Mouse (Mus musculus): Measurements from ENCODE around the gene Cd86.

Gene Cd86

DNA sequence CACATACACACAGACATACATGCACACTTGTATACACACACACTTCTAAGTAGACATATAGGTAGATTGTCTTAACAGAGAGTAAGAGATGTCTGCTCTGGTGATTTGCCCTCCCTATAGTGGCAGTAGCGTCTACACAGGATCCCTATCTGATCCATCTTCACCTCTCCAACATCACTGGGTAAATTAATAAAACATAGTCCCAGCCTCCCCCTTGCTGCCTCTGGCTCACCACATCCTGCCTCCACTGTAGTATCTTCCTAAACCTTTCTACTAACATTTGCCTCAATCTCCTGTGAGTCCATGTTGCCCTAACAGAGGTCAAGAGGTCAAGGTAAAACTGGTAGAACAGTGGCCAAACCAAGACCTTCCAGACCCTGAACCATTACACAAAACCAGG, 10.7 kb downstream of the Cd86 start:
- peak; percentile 19 for DNase-seq

DNA sequence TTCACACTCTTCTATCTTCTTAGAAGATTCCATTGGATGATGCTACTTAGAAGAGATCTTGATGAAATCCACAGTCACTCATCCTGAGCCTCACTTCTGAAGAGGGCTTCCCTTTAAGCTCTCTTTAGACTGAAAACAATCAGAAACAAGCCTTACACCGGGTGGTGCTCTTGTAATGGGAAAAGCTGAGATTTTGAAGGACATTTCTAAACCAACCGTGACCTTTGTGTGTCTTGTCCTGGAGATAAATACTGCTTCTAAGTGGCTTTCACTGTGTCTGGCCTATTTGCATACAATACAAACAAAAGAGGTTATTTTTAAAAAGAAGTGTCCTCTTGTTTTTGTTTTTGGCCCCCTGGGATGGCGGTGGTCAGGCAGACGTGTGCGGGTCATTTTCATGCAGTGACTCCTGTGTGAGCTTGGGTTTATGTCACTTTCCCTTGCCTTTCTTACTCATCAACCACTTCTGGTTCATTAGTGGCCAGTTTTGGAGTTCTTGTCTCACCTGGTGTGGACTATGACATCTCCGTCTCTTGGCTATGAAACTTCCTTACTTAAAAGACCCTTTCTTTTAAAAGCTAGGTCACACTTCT, 14.6 kb downstream of the Cd86 start:
- peak; percentile 34 for DNase-seq

- DNase-seq: no peak
Observed at GRCm38 (mm10) chr16:36650511-36650910, 15.4 kb downstream of the Cd86 start.

DNA sequence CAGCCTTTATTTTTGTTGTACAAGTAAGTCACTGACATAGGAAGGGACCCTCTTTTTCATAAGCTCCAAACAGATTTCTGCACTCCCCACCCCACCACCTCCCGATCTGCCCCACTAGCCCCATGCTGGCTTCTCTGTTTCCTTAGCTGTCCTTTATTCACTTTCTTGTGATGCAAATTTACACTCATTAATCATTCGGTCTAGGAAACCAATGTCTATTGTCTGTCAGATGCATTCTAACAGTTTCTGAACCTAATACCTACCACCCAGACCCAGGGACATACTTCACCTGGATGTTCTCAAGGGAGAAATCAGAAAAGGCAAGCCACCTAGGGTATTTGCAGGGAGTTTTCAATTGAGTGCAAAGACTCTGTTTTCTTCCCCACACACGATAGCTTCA, 16.6 kb downstream of the Cd86 start:
- peak; percentile 25 for DNase-seq

DNA sequence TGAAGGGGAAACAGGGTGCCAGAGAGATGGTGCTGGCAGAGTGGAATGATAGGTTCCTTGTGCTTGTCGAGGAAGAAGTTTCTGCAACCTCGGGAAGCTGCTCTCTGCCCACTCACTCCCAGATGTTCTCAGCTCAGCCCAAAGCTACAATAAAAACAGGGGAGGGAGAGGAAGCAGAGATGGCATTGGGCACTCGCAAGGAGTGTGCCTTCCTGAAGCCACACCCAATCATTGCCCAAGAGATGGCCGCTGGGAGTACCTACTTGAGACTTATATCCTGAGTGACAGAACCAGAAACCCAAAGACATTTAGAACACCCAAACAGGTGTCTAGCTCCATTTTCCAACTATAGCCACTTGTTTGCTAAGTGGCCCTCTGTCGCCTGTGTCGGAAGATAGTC, 20.8 kb downstream of the Cd86 start:
- peak; percentile 89 for DNase-seq

GRCm38 (mm10) chr16:36642696-36643046, 23.2 kb downstream of the Cd86 start:
- DNase-seq: no peak

- DNase-seq: peak; percentile 85
Observed at GRCm38 (mm10) chr16:36641830-36642695, 23.8 kb downstream of the Cd86 start.

GRCm38 (mm10) chr16:36640993-36641392, 24.9 kb downstream of the Cd86 start:
- peak; percentile 93 for DNase-seq

DNA sequence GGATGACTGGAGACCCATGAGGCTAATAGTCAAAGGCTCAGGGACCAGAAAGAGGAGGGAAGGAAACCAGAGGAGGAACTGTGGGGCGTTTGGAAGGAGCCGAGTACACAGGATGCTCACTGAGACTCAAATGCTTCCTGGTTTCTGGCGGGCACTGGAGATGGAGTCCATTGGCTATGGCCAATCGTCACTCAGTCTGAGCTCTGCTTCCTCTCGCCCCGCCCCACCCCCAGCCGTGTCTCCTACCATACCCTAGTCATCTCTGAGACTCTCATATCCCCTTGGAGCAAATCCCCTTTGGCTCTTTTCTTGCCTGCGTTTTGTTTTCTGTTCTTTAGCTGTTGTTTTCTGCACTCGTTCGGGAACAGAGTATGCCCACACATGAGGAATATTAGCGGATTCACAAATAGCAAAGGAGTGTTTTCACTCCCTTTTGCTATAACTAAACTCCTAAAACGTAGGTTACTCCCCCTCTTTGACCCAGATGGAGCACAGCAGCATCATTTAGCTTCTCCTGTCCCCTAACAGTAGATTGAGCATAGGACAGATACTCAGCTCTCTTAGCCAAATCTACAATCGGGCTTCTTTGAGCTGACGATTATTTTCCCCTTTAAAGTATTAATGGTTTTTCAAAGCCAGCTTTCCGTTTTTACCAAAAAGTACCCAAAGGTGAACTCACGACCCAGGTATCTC, 25.9 kb downstream of the Cd86 start:
- DNase-seq: peak; percentile 85

DNA sequence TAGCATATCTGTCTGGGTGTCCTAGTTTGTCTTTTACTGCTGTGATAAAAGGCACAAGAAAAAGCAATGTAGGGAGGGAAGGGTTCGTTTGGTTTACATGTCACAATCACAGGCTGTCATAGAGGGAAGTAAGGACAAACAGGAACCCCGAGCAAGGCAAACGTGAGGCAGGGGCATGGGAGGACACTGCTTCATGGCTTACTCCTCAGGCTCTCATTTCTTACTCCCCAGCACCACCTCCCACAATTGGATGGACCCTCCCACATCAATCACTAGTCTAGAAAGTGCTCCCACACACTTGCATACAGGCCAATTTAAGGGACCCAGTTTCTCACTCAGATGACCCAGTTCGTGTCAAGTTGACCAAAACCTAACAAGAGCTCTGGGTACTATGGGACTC, 29.1 kb downstream of the Cd86 start:
- DNase-seq: peak; percentile 74

DNA sequence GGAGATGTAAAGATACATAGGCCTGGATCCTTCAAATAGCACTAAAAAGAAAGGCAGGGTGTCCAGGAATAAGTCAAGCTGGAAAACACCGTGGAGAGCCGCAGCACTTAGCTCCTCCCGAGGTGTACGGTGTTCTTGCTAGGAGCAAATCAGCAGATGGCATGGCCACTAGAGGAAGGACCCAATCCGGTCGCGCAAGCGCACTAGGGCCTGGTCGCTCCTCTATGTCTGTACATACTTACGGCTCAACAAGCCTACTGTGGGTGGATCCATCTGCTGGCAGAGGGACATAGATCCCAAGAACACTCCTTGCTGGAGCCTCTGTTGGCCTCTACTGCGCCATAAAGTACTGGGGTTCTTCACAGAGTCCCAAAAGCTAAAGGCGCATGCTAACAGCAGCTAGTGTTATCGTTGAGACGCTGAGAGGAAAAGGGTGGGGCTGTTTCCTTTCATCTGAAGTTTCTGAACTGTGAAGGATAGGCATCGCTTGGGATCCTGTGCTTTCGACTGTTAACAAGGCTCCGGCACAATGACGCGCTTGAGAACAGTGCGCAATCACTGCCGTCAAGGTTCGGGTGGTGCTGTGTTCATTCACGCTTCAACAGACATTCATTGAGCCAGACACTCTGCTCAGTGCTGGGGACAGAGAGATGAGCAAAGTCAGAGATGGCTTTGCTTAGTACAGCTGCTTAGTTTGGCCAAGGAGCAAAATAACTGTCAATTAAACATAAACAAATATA, 30.7 kb downstream of the Cd86 start:
- DNase-seq: peak; percentile 75

GRCm38 (mm10) chr16:36634421-36634820, 31.5 kb downstream of the Cd86 start:
- DNase-seq: peak; percentile 68

- DNase-seq: peak; percentile 28
Observed at GRCm38 (mm10) chr16:36632229-36632628, 33.7 kb downstream of the Cd86 start.

DNA sequence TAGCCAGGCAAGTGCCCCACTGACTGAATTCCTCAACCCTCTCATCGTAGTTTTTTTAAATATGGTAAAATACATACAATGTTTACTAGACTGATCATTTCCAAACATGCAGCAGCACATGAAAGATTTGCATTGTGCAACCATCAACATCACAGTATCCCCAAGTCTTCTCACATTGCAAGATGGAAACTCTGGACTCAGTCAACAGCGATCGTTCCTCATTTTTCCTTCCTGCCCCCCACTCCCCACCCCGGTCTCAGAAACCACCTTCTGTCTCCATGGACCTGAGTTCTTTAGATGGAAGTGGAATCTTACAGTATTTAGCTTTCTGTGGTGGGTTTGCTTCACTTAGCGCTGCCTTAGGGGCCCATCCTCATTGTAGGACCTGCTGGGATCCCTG, 34.3 kb downstream of the Cd86 start:
- peak; percentile 80 for DNase-seq

DNA sequence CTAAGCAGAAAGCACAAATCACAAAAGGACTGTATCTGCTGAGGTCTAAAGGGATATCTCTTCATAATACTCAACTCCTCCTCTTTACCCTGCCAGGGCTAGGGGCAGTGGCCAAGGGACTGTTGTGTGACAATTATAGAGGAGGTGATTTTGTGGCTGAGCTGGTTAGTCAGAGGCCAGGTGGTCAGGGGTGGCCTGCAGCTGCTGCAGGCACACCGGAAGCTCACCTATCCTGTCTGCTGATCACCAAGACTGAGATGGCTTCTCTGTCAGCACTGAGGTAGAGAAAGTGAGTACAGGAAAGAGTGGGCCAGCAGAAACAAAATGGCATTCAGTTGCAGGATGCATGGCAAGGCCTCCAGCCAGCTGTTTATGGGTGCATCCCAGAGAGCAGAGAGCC, 38.1 kb downstream of the Cd86 start:
- DNase-seq: peak; percentile 64

DNA sequence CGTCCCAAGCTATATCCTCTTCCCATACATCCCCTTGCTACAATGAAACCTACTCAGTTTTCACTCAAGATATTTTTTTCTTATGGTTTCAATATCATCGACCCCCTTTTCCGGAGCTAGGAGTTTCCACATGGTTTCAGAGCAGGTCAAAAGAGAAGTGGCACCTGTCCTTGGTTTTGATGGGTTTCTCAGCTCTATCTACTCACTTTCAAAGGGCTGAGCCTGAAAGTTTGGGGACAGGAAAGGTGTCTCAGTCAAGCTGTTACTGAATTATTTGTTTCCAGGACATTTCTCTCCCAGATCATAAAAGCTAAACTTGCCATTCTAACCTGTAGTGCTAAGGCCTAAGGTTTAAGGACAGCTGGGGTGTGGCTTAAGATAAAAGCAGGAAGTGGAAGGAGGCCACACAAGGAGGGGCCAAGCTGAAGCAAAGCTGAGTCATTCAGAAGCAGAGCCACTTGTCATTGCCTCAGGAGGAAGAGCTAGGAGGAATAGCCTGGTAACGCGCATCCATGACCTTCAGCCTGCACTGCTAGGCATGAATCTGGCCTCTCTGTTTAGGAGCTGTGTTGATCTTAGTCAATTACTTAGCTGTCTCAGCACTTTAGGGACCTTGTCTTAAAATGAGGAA, 39.2 kb downstream of the Cd86 start:
- peak; percentile 92 for DNase-seq

DNA sequence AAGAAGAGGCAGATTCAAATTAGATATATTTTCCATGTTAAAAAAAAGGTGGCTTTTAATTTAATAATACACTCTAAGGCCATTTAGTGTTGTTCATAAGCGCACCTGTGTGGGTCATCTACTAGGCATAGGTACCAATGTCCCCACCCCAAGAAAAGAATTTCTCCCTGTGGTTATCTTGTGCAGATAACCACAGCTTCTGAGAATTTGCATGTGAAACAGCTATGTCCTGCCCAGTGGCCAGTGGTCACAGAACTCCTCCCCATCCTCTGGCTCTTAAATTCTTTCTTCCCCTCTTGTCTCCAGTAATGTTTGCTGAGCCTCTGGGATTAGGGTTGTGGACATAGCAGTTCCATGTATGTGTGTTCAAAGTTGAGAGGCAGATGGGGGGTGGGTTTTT, 40.0 kb downstream of the Cd86 start:
- DNase-seq: peak; percentile 51

GRCm38 (mm10) chr16:36622320-36622719, 43.6 kb downstream of the Cd86 start:
- no peak for DNase-seq

DNA sequence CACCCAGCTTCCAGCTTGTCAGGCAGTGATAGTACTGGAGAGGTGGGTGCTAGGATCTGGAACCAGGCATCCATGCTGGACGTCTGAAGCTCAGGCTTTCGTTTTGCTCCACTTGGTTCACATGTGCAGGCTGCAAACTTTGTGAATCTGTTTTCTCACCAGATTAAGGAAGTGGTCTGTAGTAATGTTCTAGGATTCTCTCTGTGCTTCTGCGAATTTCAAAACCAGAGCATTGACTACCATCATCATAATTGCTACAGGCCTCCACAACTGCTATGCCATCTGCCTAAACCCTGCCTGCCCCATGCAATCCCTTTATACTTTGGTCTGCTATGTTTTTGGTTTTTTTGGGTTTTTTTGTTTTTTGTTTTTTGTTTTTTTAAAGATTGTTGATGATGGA, 44.8 kb downstream of the Cd86 start:
- DNase-seq: peak; percentile 68

GRCm38 (mm10) chr16:36613701-36614100, 52.2 kb downstream of the Cd86 start:
- DNase-seq: peak; percentile 25

DNA sequence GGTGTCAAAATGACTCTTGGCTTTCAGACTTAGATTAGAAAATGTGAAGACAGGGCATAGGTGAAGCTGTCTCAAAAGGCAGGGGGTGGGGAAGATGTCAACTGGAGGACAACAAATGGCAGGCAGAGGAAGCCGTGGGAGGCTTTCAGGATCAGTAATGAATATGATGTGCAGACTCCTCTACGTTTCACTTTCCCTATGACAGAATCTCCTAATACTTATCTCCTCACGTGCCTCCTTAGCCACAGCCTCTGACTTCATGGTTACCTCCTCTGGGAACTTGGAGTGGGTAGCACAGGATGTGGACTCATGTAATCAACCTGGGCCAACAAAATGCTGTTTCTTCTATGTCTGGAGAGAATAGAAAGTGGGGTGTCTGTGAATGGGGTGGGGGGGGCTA, 63.2 kb downstream of the Cd86 start:
- peak; percentile 27 for DNase-seq

- no peak for DNase-seq
Observed at GRCm38 (mm10) chr16:36598265-36598664, 67.6 kb downstream of the Cd86 start.
